Mouse (Mus musculus): ENCODE data around the gene Hist1h1d. TPM values are rescaled to one million over a fixed set of nuclear protein-coding genes. Genes with fewer than 3 reads are reported as not detected.
"Not testable (repeated sequence)": the region's sequence is repeated elsewhere in the genome, so short reads cannot be mapped to it uniquely, and the experiment has no call there.

The Hist1h1d gene
- polyA plus RNA-seq, 1 experiment from 2014 or later = 0.41 TPM

DNA sequence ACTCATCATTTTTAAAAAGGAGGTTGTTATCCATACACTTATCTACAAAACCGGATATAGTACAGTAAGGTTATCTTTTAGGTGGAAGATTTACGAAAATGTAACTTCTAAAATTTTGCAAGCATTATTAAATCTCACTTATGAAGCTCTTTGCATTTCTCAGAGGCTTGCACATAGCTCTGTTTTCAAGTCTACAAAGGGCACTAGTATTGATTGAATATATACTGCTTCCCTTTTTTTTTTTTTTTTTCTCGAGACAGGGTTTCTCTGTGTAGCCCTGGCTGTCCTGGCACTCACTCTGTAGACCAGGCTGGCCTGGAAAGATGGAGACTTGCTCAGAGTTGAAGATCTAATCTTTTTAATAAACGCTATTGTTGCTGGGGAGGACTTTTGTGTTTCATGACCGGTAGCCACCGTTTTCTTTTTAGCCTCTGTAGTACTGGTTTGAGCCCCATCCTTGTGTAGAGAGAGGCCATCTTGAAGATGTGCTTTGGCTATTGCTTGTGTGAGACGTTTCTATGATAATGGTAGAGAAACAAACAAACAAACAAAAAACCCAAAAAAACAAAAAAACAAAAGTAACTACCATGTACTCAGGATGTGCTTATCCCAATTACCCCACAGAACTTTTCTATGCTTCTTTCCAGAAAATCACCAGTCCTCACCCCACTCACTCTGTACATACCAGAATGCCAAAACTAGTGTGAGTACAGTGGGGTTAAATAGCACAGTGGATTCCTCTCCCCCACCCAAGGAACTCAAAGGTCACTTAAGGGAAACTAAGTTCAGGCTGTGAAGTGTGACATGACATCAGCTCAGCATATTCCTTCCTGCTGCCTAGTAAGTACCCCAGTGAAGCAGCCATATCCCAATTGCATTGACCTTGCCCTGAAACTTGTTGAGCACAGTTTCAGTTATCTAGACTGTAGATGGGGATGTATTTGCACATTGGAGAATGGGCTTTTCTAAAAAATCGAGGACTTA, 839 bp upstream of the Hist1h1d start:
- H3K4me1 ChIP-seq (ENCODE audit: control insufficient read depth in 2 of 2, insufficient read depth in 2 of 2, low read length in 2 of 2) = peaks cover 0 to 13% of the 10 kb centered on the region in 2 experiments; a peak in 3 of 4 replicates
- H3K27ac ChIP-seq (replicated peaks in 1 of 2; ENCODE audit: control insufficient read depth in 1 of 2, insufficient read depth in 1 of 2, low read depth in 2 of 2, low read length in 2 of 2) = peak overlapping the region in 1 of 2 experiments; percentile 87; a peak in 3 of 4 replicates
- no peaks in the 10 kb centered on the region for H3K36me3 ChIP-seq (ENCODE audit: control insufficient read depth, insufficient read depth, low read length)
- ATAC-seq (ENCODE audit: insufficient number of reproducible peaks, insufficient read depth, low FRiP score, low read depth) = no peak
- H3K9ac ChIP-seq (ENCODE audit: low read length) = peak overlapping the region; percentile 44
- no peaks in the 10 kb centered on the region for H3K27me3 ChIP-seq (ENCODE audit: control insufficient read depth, insufficient read depth, low read length)
- H3K4me3 ChIP-seq (ENCODE audit: control insufficient read depth in 1 of 2, insufficient read depth in 1 of 2, low read depth in 1 of 2, low read length in 2 of 2) = peak overlapping the region in 1 of 2 experiments; percentile 44; a peak in 2 of 4 replicates
- no peaks in the 10 kb centered on the region for H3K9me3 ChIP-seq (ENCODE audit: control insufficient read depth, low read length)
- 49% methylated on average over 8 of the region's 8 CpGs for WGBS
- peak overlapping the region; percentile 72 for H3K4me2 ChIP-seq (ENCODE audit: low read length)

DNA sequence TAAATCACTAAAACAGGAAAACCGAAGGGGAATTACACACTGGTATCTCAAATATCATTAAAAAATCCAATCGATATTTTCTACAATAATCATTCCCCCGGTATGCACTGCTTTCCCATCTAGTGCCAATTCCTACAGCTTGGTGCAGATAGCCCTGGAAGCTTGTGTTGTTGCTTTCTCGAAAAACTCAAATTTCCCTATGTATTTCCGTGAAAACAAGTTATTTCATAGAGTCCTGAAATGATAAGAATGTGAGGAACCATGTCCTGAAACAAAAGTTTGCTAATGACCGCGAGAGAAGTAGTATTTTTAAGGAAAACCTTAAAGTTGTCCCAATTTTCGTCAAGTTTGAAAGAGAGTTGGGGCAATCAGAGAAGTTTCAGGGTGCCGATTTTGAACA, 1.3 kb downstream of the Hist1h1d start:
- Histone ChIP-seq H3K27ac (replicated peaks in 1 of 2; ENCODE audit: control insufficient read depth in 1 of 2, insufficient read depth in 1 of 2, low read depth in 2 of 2, low read length in 2 of 2) (peak overlapping the region; percentile 97 to 98), H3K4me1 (ENCODE audit: control insufficient read depth in 2 of 2, insufficient read depth in 2 of 2, low read length in 2 of 2) (peaks cover 0 to 13% of the 10 kb centered on the region in 2 experiments; a peak in 3 of 4 replicates), H3K4me3 (ENCODE audit: control insufficient read depth in 1 of 2, insufficient read depth in 1 of 2, low read depth in 1 of 2, low read length in 2 of 2) (peak overlapping the region in 1 of 2 experiments; percentile 62; a peak in 2 of 4 replicates), H3K4me2 (ENCODE audit: low read length) (peak overlapping the region; percentile 85), H3K9me3 (ENCODE audit: control insufficient read depth, low read length) (no peaks in the 10 kb centered on the region), H3K9ac (ENCODE audit: low read length) (peak overlapping the region; percentile 94), H3K36me3 (ENCODE audit: control insufficient read depth, insufficient read depth, low read length) (no peaks in the 10 kb centered on the region), H3K27me3 (ENCODE audit: control insufficient read depth, insufficient read depth, low read length) (no peaks in the 10 kb centered on the region)
- 22% methylated on average over 9 of the region's 9 CpGs for WGBS
- no peak for ATAC-seq (ENCODE audit: insufficient number of reproducible peaks, insufficient read depth, low FRiP score, low read depth)

DNA sequence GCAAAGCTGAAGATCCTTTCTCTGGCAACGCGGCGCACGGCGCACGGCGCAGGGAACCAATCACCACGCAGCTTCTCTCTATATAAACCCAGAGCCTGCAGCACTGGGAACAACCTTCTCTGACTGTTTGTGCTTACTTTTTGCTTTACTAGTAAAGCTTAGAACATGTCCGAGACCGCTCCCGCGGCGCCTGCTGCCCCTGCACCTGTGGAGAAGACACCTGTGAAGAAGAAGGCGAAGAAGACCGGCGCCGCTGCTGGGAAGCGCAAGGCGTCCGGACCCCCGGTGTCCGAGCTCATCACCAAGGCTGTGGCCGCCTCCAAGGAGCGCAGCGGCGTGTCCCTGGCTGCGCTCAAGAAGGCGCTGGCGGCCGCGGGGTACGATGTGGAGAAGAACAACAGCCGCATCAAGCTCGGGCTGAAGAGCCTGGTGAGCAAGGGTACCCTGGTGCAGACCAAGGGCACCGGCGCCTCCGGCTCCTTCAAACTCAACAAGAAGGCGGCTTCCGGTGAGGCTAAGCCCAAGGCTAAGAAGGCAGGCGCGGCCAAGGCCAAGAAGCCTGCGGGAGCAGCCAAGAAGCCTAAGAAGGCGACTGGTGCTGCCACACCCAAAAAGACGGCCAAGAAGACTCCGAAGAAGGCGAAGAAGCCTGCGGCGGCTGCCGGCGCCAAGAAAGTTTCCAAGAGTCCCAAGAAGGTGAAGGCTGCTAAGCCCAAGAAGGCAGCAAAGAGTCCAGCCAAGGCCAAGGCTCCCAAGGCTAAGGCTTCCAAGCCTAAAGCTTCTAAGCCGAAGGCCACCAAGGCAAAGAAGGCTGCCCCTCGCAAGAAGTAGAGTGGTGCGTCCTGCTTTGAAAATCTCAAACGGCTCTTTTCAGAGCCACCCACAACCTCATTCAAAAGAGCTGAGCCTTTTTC, 2.1 kb downstream of the Hist1h1d start:
- Histone ChIP-seq H3K27ac (replicated peaks in 1 of 2; ENCODE audit: control insufficient read depth in 1 of 2, insufficient read depth in 1 of 2, low read depth in 2 of 2, low read length in 2 of 2) (peak overlapping the region; percentile 97 to 98), H3K27me3 (ENCODE audit: control insufficient read depth, insufficient read depth, low read length) (no peaks in the 10 kb centered on the region), H3K36me3 (ENCODE audit: control insufficient read depth, insufficient read depth, low read length) (no peaks in the 10 kb centered on the region), H3K4me1 (ENCODE audit: control insufficient read depth in 2 of 2, insufficient read depth in 2 of 2, low read length in 2 of 2) (peaks cover 0 to 13% of the 10 kb centered on the region in 2 experiments; a peak in 3 of 4 replicates), H3K4me2 (ENCODE audit: low read length) (peak overlapping the region; percentile 85), H3K4me3 (ENCODE audit: control insufficient read depth in 1 of 2, insufficient read depth in 1 of 2, low read depth in 1 of 2, low read length in 2 of 2) (peak overlapping the region; percentile 62 to 69), H3K9ac (ENCODE audit: low read length) (peak overlapping the region; percentile 94), H3K9me3 (ENCODE audit: control insufficient read depth, low read length) (no peaks in the 10 kb centered on the region)
- peak; percentile 79 for ATAC-seq (ENCODE audit: insufficient number of reproducible peaks, insufficient read depth, low FRiP score, low read depth)
- under 1% methylated on average over 54 of the region's 54 CpGs for WGBS

DNA sequence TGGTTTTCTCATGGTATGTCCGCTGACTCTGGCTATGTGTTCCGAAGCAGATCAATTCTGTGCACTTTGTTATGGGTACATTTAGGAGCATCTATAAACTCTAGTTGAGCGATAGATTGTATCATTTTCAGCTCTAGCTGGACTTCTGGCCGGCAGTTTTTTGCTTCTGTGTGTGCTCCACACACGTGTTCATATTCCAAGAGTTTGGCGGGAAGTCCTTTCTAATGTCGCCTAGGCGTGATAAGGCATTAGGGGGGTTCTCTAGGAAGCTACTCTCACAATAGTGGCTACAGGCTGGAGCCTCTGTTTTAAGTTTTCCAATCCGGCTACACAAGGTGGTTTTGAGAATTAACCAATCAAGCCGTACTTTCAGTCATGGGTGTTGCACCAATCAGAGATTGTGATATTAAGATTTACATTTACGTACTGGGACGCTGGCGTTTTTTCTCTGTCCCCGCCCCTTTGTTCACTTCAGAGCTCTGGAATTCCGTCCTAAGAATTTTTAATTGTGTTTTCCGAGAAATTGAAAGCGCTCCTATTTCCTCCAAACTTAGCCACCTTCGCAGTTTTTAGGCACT, 2.9 kb downstream of the Hist1h1d start:
- peak overlapping the region; percentile 94 for H3K9ac ChIP-seq (ENCODE audit: low read length)
- peak overlapping the region; percentile 62 to 69 for H3K4me3 ChIP-seq (ENCODE audit: control insufficient read depth in 1 of 2, insufficient read depth in 1 of 2, low read depth in 1 of 2, low read length in 2 of 2)
- under 1% methylated on average over 18 of the region's 18 CpGs for WGBS
- peaks cover 0 to 8% of the 10 kb centered on the region in 2 experiments; a peak in 3 of 4 replicates for H3K4me1 ChIP-seq (ENCODE audit: control insufficient read depth in 2 of 2, insufficient read depth in 2 of 2, low read length in 2 of 2)
- no peaks in the 10 kb centered on the region for H3K27me3 ChIP-seq (ENCODE audit: control insufficient read depth, insufficient read depth, low read length)
- no peaks in the 10 kb centered on the region for H3K9me3 ChIP-seq (ENCODE audit: control insufficient read depth, low read length)
- no peaks in the 10 kb centered on the region for H3K36me3 ChIP-seq (ENCODE audit: control insufficient read depth, insufficient read depth, low read length)
- ATAC-seq (ENCODE audit: insufficient number of reproducible peaks, insufficient read depth, low FRiP score, low read depth) = peak; percentile 78
- peak overlapping the region; percentile 85 for H3K4me2 ChIP-seq (ENCODE audit: low read length)
- H3K27ac ChIP-seq (replicated peaks in 1 of 2; ENCODE audit: control insufficient read depth in 1 of 2, insufficient read depth in 1 of 2, low read depth in 2 of 2, low read length in 2 of 2) = peak overlapping the region; percentile 97 to 98

DNA sequence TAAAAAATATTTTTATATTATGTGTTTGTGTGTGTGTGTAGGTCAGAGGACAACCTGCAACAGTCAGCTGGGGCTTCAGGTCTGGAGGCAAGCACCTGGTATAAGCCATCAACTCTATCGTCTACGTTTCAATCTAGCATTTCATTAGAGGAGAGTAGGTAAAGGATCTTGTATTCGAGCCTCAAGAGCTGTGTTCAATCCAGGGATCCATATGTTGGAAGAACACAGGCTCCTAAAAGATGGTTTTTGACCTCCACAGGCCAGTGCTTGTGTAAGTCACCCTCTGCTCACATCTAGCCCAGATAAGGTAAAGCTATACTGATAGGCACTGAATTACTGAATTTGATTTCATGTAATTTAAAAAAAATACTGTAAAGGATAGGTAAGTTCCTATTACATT, 3.8 kb downstream of the Hist1h1d start:
- Histone ChIP-seq H3K9ac (ENCODE audit: low read length) (no peak overlapping the region), H3K9me3 (ENCODE audit: control insufficient read depth, low read length) (no peaks in the 10 kb centered on the region), H3K4me1 (ENCODE audit: control insufficient read depth in 2 of 2, insufficient read depth in 2 of 2, low read length in 2 of 2) (peaks cover 0 to 8% of the 10 kb centered on the region in 2 experiments; a peak in 3 of 4 replicates), H3K27ac (replicated peaks in 1 of 2; ENCODE audit: control insufficient read depth in 1 of 2, insufficient read depth in 1 of 2, low read depth in 2 of 2, low read length in 2 of 2) (peak overlapping the region in 1 of 2 experiments; percentile 98; a peak in 2 of 4 replicates), H3K36me3 (ENCODE audit: control insufficient read depth, insufficient read depth, low read length) (no peaks in the 10 kb centered on the region), H3K4me3 (ENCODE audit: control insufficient read depth in 1 of 2, insufficient read depth in 1 of 2, low read depth in 1 of 2, low read length in 2 of 2) (no peak overlapping the region), H3K4me2 (ENCODE audit: low read length) (peak overlapping the region; percentile 85; the same call in 1 of the 2 replicates), H3K27me3 (ENCODE audit: control insufficient read depth, insufficient read depth, low read length) (no peaks in the 10 kb centered on the region)
- no peak for ATAC-seq (ENCODE audit: insufficient number of reproducible peaks, insufficient read depth, low FRiP score, low read depth)
- 65% methylated on average over 3 of the region's 3 CpGs for WGBS

DNA sequence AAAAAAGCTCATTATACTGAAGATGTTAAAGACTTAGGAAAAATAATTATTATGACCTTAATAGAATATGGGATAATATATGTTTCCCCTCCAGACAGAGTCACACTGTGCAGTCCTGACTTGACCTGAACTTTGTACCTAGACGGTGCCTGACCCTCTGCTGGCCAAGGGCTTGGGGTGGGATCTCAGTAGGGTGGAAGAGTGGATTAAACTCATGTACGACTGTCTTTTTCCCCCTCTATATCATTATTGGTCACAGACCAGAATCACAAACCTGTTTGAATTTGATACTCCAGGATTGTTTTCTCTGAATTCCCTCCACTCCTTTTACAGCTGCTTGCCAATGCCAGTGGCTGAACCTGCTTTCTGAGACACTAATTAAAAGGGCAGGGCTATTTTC, 7.6 kb downstream of the Hist1h1d start:
- H3K4me2 ChIP-seq (ENCODE audit: low read length); H3K27ac ChIP-seq (replicated peaks in 1 of 2; ENCODE audit: control insufficient read depth in 1 of 2, insufficient read depth in 1 of 2, low read depth in 2 of 2, low read length in 2 of 2); H3K4me1 ChIP-seq (ENCODE audit: control insufficient read depth in 2 of 2, insufficient read depth in 2 of 2, low read length in 2 of 2); H3K36me3 ChIP-seq (ENCODE audit: control insufficient read depth, insufficient read depth, low read length); H3K9me3 ChIP-seq (ENCODE audit: control insufficient read depth, low read length); H3K9ac ChIP-seq (ENCODE audit: low read length); H3K4me3 ChIP-seq (ENCODE audit: control insufficient read depth in 1 of 2, insufficient read depth in 1 of 2, low read depth in 1 of 2, low read length in 2 of 2); ATAC-seq (ENCODE audit: insufficient number of reproducible peaks, insufficient read depth, low FRiP score, low read depth); H3K27me3 ChIP-seq (ENCODE audit: control insufficient read depth, insufficient read depth, low read length): not testable (repeated sequence)
- 48% methylated on average over 2 of the region's 2 CpGs for WGBS

DNA sequence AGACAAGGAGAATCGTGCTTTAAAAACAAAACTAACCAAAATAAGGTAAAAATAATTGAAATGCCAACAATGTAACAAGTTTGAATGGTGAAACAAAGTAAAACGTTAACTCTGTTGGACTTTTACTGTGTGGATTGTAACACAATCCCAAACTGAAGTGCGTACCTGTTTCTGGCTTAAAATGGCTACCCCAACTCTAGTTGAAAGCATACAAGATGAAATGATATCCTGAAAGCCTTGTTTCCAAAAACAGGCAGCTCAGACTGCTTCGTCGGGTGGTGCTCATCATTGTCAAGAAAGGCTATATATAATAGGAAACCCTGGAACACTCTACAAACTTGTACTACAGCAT, 8.4 kb downstream of the Hist1h1d start:
- H3K36me3 ChIP-seq (ENCODE audit: control insufficient read depth, insufficient read depth, low read length); H3K27me3 ChIP-seq (ENCODE audit: control insufficient read depth, insufficient read depth, low read length); ATAC-seq (ENCODE audit: insufficient number of reproducible peaks, insufficient read depth, low FRiP score, low read depth); H3K4me1 ChIP-seq (ENCODE audit: control insufficient read depth in 2 of 2, insufficient read depth in 2 of 2, low read length in 2 of 2); H3K9me3 ChIP-seq (ENCODE audit: control insufficient read depth, low read length): not testable (repeated sequence)
- H3K4me2 ChIP-seq (ENCODE audit: low read length) = peak overlapping the region; percentile 74
- H3K4me3 ChIP-seq (ENCODE audit: control insufficient read depth in 1 of 2, insufficient read depth in 1 of 2, low read depth in 1 of 2, low read length in 2 of 2) = peak overlapping the region; percentile 44 to 56; a peak in 2 of 4 replicates
- WGBS = 0% methylated on average over 2 of the region's 5 CpGs
- peak overlapping the region; percentile 71; the same call in 1 of the 2 replicates for H3K9ac ChIP-seq (ENCODE audit: low read length)
- peak overlapping the region in 1 of 2 experiments; percentile 99; a peak in 2 of 4 replicates for H3K27ac ChIP-seq (replicated peaks in 1 of 2; ENCODE audit: control insufficient read depth in 1 of 2, insufficient read depth in 1 of 2, low read depth in 2 of 2, low read length in 2 of 2)
